Mouse (Mus musculus): ENCODE results near the gene Olfr370.

GRCm38 (mm10) chr8:83580826-83581225, 45.2 kb downstream of the Olfr370 start:
- no peak for TF ChIP-seq POLR2A (IDR thresholded peaks at IDR 0.05; ENCODE audit: borderline replicate concordance, insufficient read depth, low read length)
- no peak for TF ChIP-seq CTCF (IDR thresholded peaks at IDR 0.05; ENCODE audit: borderline replicate concordance, insufficient read depth, low read depth, low read length)
